Mouse (Mus musculus): ENCODE results near the gene Slpi. TPM values are rescaled to one million over a fixed set of nuclear protein-coding genes. Genes with fewer than 3 reads are reported as not detected.
"Not testable (repeated sequence)": the region's sequence is repeated elsewhere in the genome, so short reads cannot be mapped to it uniquely, and the experiment has no call there.

Gene Slpi
- total RNA-seq, 2 experiments from 2014 or later = 9.1 to 13.2 TPM

DNA sequence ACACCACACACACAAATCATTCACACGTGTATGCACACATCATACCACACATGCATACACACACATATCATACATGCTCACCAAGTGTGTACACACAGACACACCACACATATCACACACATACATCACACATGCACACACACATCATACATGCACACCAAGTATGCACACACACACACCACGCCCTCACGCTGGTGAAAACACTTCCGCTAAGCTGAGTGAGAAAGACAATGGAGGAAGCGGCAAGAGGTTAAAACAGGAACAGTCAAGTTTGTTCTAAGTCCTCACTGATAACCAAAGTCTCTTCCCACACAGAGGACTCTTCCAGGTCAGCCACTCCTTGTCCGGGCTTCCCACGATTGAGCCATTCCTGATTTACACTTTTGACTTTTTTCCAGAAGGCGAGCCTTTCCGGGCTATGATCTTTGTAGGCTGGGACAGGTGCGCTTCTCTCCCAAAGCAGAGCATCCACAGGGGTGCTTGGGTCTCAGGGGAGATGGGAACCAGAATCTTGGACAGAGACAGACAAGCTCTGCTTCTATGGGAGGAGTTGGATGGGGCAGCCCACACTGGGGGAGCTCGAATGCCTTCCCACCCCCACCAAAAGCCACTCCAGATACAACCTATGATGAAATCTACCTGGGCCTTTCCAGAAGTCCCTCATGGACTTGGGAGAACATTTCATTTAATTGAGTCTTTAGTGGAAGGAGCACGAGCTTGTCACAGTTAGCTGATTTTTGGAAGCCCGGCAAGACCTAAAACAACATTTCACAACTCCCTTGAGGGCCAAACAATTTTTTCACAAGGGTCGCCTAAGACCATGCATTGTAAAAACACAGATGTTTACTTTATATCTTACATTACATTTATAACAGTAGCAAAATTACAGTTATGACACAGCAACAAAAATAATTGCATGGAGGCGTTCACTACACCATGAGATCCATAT, 11.1 kb downstream of the Slpi start:
- DNase-seq = no peak

DNA sequence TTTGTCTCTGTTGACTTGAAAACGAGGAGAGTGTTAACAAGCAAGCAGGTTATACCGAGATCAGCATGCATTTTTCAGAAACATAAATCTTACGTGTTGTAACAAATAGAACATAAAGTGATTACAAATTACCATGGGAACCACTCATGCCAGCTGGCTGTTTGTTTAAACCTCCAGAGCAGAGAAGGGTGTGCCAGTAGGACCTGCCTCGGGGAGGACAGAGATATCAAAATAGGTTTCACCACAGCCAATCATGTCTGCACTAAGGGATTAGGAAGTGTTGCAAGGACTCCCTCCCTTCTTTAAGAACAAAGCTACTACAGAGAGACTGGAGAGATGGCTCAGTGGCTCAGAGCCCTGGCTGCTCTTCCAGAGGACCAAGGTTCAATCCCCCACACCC, 15.7 kb downstream of the Slpi start:
- DNase-seq = peak; percentile 37

- no peak for DNase-seq
These were observed 16.4 kb downstream of the Slpi start for GRCm38 (mm10) chr2:164372408-164373053.

DNA sequence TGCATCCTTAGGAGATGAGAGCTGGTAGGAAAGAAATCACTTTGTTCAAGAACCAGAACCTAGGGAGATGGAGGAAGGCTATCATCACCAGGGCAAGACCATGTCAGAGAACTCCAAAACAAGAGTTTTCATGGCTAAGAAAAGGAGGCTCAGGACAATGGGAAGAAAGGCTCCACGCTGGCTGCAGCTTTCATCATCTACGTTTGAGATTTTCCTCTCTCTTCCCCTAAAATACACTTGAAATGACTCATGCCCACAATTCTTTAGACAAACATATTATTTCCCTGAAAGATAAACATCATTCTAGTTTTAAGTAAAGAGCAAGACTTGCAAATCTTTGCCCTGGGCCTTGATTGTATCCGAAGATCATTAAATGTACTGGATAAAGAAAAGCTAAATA, 17.5 kb downstream of the Slpi start:
- no peak for DNase-seq

DNA sequence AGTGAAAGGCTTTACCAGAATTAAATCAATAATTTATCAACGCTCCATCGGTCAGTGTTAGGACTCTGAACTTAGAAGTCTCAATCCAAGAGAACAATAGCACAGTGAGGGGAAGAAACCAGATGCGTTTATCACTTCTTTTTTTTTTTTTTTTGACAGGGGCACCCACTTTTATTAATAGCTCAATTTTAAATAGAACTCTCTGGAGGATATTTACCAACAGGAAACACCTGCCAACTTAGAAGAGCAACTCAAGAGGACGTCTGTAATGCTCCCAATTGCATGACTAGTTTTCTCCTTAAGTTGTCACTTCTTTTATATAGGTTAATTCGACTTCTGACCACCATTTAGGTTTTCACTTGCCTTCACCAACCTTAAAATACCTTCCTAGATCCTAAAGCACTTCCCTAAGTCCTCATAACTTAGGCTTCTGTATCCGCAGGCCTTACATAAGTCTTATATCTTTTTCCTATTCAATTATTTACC, 20.2 kb downstream of the Slpi start:
- no peak for DNase-seq

GRCm38 (mm10) chr2:164366947-164367346, 21.9 kb downstream of the Slpi start:
- DNase-seq = no peak

DNA sequence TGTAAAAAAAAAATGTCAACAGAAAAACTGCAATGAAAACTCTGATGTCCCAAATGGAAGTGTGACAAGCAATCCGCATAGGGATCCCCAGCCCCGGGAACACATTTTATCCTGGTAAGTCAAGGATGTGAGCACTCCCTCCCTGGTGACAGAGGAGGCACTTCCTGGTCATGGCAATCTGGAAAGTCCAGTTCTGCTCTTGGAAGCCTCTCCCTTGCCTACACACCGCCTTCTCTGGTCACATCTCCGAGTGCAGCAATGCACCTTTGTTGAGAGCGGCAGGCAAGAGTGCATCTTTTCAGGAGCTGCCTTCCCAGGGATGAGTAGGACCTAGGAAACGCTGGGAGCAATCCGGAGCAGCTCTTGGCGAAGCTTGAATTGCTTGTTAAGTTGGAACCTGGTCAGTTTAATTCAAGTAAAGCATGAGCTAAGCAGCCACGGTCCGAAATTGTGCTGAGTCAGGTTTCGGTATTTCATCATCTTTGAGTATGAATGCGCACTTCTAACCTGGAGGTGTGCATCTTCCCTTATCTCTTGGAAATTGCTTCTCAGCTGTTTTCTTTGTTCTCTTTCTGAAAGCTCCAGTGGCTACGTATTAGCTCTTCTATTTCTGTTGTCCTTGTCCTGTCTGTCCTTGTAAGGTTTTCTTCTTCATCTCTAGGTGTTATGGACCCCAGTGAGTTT, 27.8 kb downstream of the Slpi start:
- DNase-seq = no peak

DNA sequence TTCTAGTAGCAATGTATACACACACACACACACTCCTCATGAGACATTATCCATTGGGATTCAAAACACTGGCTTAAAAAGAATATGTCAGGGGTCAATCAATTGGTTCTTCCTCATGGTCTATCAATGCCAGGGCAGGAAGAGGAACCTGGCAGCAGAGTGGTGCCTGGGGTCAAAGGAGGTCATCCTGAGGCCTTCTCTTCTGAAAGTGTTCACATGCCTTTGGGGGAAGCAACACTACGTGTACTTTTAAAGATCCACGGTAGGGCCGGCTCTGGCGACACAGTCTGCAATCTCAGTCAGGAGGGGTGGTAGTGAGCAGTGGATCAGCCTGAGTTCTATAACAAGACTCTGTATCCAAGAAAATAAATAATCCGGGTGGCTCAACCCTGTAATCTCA, 29.2 kb downstream of the Slpi start:
- DNase-seq = no peak

DNA sequence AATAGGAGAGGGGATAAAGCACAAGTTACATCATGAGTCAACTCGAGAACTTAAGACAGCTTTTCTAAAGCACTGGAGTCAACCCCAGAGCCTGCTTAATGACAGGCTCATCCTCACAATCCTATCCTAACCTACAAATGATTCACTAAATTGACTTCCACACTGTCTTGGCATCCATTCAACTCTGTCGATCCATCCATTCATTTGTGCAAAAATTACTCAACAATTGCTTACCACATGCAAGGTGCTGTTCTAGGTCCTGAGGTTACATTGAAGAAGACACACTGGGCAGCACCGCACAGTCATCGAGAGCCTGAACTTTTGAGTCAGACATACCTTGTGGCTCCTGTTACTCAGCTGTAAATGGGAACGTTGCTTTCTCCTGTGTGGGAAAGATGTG, 29.9 kb downstream of the Slpi start:
- DNase-seq = no peak

- DNase-seq = no peak
These were observed 30.5 kb downstream of the Slpi start for GRCm38 (mm10) chr2:164358373-164358772.

GRCm38 (mm10) chr2:164356177-164356967, 32.5 kb downstream of the Slpi start:
- DNase-seq = peak; percentile 11

DNA sequence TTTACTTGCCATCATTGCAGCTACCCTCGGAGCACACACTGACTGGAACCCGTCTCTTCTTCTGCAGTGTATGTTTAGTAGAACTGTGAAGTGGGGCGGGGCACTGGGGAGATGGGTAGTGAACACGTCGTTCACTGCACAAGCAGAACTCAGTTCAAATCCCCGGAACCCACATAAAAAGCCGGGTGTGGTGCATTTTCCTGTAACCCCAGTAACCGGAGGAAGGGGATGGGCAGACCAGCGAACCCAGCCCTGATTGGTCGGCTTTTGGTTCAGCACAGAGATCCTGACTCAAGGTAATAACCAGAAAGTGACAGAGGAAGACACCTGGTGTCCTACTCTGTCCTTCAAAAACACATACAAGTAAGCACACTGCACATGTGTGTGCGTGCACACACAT, 35.5 kb downstream of the Slpi start:
- DNase-seq = no peak

- no peak for DNase-seq
These were observed 36.2 kb downstream of the Slpi start for GRCm38 (mm10) chr2:164352697-164353096.

DNA sequence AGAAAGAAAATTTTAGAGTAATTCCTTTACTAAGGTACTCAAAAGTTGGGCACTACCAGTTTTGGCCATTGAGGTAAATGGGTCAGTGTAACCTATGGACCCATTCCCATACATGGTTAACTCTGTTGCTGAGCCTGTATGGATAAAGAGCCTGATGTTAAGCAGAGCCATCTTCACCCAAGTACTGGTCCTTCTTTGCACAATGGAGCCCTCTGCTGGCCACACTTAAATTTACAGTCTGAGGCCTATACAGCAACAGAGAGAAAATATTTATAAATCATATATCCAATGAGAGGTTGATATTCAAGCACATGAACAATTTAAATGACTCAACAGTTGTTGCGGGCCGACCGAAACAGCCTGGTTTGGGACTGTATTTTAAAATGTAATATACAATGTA, 39.9 kb downstream of the Slpi start:
- peak; percentile 50 for DNase-seq

DNA sequence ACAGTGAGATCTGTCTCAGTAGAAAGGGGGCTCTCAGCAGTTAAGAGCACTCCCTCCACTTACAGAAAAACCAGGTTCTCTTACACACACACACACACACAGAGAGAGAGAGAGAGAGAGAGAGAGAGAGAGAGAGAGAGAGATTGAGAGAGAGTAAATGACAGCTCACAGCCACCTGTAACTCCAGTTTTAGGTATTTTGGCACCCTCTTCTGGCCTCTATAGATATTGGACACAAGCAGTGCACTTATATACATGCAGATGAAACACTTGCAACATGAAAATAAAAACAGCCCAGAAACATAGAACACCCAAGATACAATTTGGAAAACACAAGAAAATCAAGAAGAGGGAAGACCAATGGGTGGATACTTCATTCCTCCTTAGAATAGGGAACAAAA, 41.2 kb downstream of the Slpi start:
- not testable (repeated sequence) for DNase-seq

DNA sequence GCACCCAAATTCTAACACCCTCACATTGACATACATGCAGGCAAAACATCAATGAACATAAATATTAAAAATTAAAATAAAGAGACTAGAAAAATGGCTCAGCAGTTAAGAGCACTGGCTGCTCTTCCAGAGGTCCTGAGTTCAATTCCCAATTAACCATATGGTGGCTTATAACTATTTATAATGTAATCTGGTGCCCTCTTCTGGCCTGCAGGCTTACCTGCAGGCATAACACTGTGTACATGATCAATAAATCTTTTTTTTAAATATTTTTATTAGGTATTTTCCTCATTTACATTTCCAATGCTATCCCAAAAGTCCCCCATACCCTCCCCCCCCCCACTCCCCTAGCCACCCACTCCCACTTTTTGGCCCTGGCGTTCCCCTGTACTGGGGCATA, 45.2 kb downstream of the Slpi start:
- not testable (repeated sequence) for DNase-seq

DNA sequence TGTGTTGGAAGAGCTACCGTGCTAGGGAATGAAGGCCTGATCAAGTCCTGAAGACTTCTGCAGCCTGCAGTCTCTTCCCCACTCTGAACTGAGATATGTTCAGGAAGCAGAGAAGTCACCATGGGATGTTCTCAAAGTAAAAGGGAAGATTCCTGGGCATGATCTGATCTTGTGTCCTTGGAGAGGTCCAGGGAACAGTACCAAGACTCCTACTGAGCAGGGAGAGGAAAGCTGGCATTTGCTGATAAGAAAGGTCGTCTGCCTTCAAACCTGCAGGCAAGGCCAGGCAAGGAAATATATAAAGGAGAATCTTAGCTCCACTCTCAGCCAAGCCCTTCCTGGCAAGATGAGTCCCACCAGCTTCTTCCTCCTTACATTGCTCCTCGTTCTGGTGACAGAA, 56.5 kb downstream of the Slpi start, which contains the start of gene Svs5:
Gene Svs5 (plus strand): TSS at position 301 of the 400 bp plus-strand sequence.
- DNase-seq = not testable (repeated sequence)

GRCm38 (mm10) chr2:164320983-164321382, 67.9 kb downstream of the Slpi start:
- DNase-seq = no peak

- DNase-seq = not testable (repeated sequence)
These were observed 72.4 kb downstream of the Slpi start, which contains the start of gene Svs6 for GRCm38 (mm10) chr2:164316451-164316850. TSS of gene Svs6 (plus strand) at chr2:164316751.

GRCm38 (mm10) chr2:164315460-164315859, 73.4 kb downstream of the Slpi start:
- not testable (repeated sequence) for DNase-seq

GRCm38 (mm10) chr2:164312599-164312998, 76.3 kb downstream of the Slpi start:
- DNase-seq = no peak

All from adrenal gland, postnatal 10 days (tissue).